Mouse (Mus musculus) neural tube, embryonic 12.5 days (tissue): ENCODE results near the gene Styxl1. TPM values are rescaled to one million over a fixed set of nuclear protein-coding genes. Genes with fewer than 3 reads are reported as not detected.

ENCODE experiments used
- ATAC-seq: fragments of 200-750 bp; cut with Nextera tagmentation; 2 replicates; pipeline ENCODE4 v1.8.0; 2017; ENCODE audit warnings: low read depth, mild to moderate bottlenecking, moderate TSS enrichment, moderate library complexity; ENCODE audit not compliant: low FRiP score
- H3K27ac ChIP-seq: fragments of 300-500 bp; sonication (generic); 2 replicates; pipeline ENCODE4 v1.5.1; 2016
- H3K27me3 ChIP-seq: fragments of 300-500 bp; sonication (generic); replicated peaks from 2 replicates; pipeline ENCODE4 v1.6.1; 2016; ENCODE audit warnings: mild to moderate bottlenecking
- H3K36me3 ChIP-seq: fragments of 300-500 bp; sonication (generic); 2 replicates; pipeline ENCODE4 v1.6.1; 2016; ENCODE audit warnings: mild to moderate bottlenecking
- H3K4me1 ChIP-seq: fragments of 300-500 bp; sonication (generic); 2 replicates; pipeline ENCODE4 v1.6.1; 2016
- H3K4me2 ChIP-seq: fragments of 300-500 bp; sonication (generic); replicated peaks from 2 replicates; pipeline ENCODE4 v1.6.1; 2016; ENCODE audit warnings: mild to moderate bottlenecking
- H3K4me3 ChIP-seq: fragments of 300-500 bp; sonication (generic); 2 replicates; pipeline ENCODE4 v1.5.1; 2016
- H3K9ac ChIP-seq: fragments of 300-500 bp; sonication (generic); 2 replicates; pipeline ENCODE4 v1.6.1; 2016; ENCODE audit warnings: mild to moderate bottlenecking
- H3K9me3 ChIP-seq: fragments of 300-500 bp; sonication (generic); 2 replicates; pipeline ENCODE4 v1.6.1; 2016; ENCODE audit warnings: mild to moderate bottlenecking
- whole genome bisulfite sequencing: fragments of 180-500 bp; shearing (Covaris S2); methylation state at CpG from one replicate; pipeline ENCODE4 v1.1.7; 2016; 5-methylcytosine and 5-hydroxymethylcytosine counted together
- microRNA-seq: library from miRNA; unstranded; fragments of <30 nt; microRNA quantifications from one replicate; pipeline ENCODE4, GENCODE M21; 2017
- polyA plus RNA-seq: library from polyadenylated mRNA; unstranded; fragments of >200 nt; fragmentation: Nextera tagmentation; extraction: Ambion mirVana; gene quantifications from 2 replicates; pipeline ENCODE4 v1.2.1, GENCODE M21; 2016

Gene Styxl1
- polyA plus RNA-seq, 1 experiment from 2014 or later, result 0.30 TPM

DNA sequence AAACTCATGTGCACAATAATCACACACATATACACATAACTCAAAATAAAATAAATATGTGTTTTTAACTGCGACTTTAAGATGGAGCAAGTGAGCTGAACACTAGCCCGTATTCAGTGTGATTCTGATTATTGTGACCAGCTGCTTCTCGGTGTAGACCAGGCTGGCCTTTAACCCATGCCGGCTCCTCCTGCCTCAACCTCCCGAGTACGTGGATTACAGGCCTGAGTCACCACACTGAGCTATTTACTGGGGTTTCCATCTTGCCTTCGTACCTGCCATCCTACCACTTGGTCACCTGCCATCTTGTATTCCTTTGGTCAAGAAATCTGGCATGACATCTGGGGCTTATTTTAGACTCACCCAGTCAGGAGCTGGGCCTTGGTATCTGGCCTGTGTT is 74.8 kb downstream of the Styxl1 start:
- ATAC-seq, result no peak
- Histone ChIP-seq H3K4me3 (no peak overlapping the region), H3K27ac (no peak overlapping the region), H3K9ac (no peak overlapping the region), H3K9me3 (no peaks in the 10 kb centered on the region), H3K27me3 (no peaks in the 10 kb centered on the region), H3K36me3 (peaks cover 30% of the 10 kb centered on the region), H3K4me2 (no peak overlapping the region), H3K4me1 (no peaks in the 10 kb centered on the region)
- WGBS, result 96% methylated on average over 7 of the region's 7 CpGs

GRCm38 (mm10) chr5:135702682-135703192 is 75.4 kb downstream of the Styxl1 start:
- Histone ChIP-seq H3K4me3 (no peak overlapping the region), H3K9ac (no peak overlapping the region), H3K27me3 (no peaks in the 10 kb centered on the region), H3K4me2 (no peak overlapping the region), H3K4me1 (no peaks in the 10 kb centered on the region), H3K9me3 (no peaks in the 10 kb centered on the region), H3K36me3 (peaks cover 28% of the 10 kb centered on the region), H3K27ac (no peak overlapping the region)
- 80% methylated on average over 15 of the region's 15 CpGs for WGBS
- no peak for ATAC-seq

- ATAC-seq, result no peak
- H3K4me3 ChIP-seq, result no peak overlapping the region
- H3K4me2 ChIP-seq, result no peak overlapping the region
- H3K9ac ChIP-seq, result no peak overlapping the region
- H3K4me1 ChIP-seq, result no peaks in the 10 kb centered on the region
- WGBS, result 90% methylated on average over 6 of the region's 6 CpGs
- H3K27ac ChIP-seq, result no peak overlapping the region
- no peaks in the 10 kb centered on the region for H3K27me3 ChIP-seq
- no peaks in the 10 kb centered on the region for H3K9me3 ChIP-seq
- H3K36me3 ChIP-seq, result peaks cover 22% of the 10 kb centered on the region
Observed at GRCm38 (mm10) chr5:135702190-135702589, 76.0 kb downstream of the Styxl1 start.

GRCm38 (mm10) chr5:135701601-135702000 is 76.6 kb downstream of the Styxl1 start:
- WGBS, result 97% methylated on average over 4 of the region's 4 CpGs
- ATAC-seq, result no peak
- Histone ChIP-seq H3K4me1 (no peaks in the 10 kb centered on the region), H3K27me3 (no peaks in the 10 kb centered on the region), H3K4me2 (no peak overlapping the region), H3K9me3 (no peaks in the 10 kb centered on the region), H3K4me3 (no peak overlapping the region), H3K9ac (no peak overlapping the region), H3K27ac (no peak overlapping the region), H3K36me3 (peaks cover 19% of the 10 kb centered on the region)

DNA sequence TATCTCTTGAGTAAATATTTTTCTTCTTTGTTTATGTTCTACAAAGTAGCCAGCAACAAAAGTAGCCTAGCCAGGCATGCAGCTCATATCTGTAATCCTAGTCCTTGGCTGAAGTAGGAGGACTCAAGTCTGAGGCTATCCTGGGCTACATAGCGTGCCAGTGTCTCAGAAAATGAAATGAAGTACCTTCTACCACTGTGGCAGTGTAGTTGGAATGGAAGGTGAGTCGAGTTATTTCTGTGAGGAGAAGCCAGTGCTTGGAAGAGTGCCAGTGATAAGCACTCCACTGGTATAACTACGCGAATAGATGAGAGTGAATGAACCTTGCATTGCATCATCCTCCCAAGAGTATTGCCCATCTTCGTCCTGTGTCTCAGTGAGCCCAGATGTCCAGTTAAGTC is 80.5 kb downstream of the Styxl1 start:
- no peaks in the 10 kb centered on the region for H3K4me1 ChIP-seq
- WGBS, result 89% methylated on average over 5 of the region's 5 CpGs
- no peaks in the 10 kb centered on the region for H3K9me3 ChIP-seq
- no peak overlapping the region for H3K4me2 ChIP-seq
- H3K4me3 ChIP-seq, result no peak overlapping the region
- H3K27me3 ChIP-seq, result no peaks in the 10 kb centered on the region
- peaks cover 15% of the 10 kb centered on the region for H3K36me3 ChIP-seq
- H3K9ac ChIP-seq, result no peak overlapping the region
- ATAC-seq, result no peak
- H3K27ac ChIP-seq, result no peak overlapping the region

Small RNAs within 50 kb of the gene (microRNA-seq; reads per million reads assigned to microRNA genes)
- not detected for gene Mir7034

Other genes with a start within 250 kb of the Styxl1 start
- 60.0 and 62.4 TPM in 2 replicates for gene Hip1, start 233.3 kb downstream of the Styxl1 start, polyA plus RNA-seq
- not detected in 2 replicates for gene Ccl26, start 214.8 kb downstream of the Styxl1 start, polyA plus RNA-seq
- gene Ccl24, start 205.3 kb downstream of the Styxl1 start, polyA plus RNA-seq, result 1.4 and 1.6 TPM in 2 replicates
- gene Rhbdd2, start 145.8 kb downstream of the Styxl1 start, polyA plus RNA-seq, result 64.7 and 71.4 TPM in 2 replicates
- 112 and 113 TPM in 2 replicates for gene Por, start 108.4 kb downstream of the Styxl1 start, polyA plus RNA-seq
- gene Tmem120a, start 33.9 kb downstream of the Styxl1 start, polyA plus RNA-seq, result 73.5 and 74.7 TPM in 2 replicates
- 606 and 613 TPM in 2 replicates for gene Mdh2, start 95 bp upstream of the Styxl1 start, polyA plus RNA-seq
- 71.4 and 77.2 TPM in 2 replicates for gene Srrm3, start 28.5 kb upstream of the Styxl1 start, polyA plus RNA-seq
- gene Hspb1, start 109.5 kb upstream of the Styxl1 start, polyA plus RNA-seq, result 22.3 and 26.5 TPM in 2 replicates
- 516 and 524 TPM in 2 replicates for gene Ywhag, start 156.2 kb upstream of the Styxl1 start, polyA plus RNA-seq
- 1.4 and 1.7 TPM in 2 replicates for gene Ssc4d, start 196.1 kb upstream of the Styxl1 start, polyA plus RNA-seq
- gene Zp3, start 201.7 kb upstream of the Styxl1 start, polyA plus RNA-seq, result 0.15 TPM in 1 of 2 replicates, not detected in the other
- 29.5 and 31.7 TPM in 2 replicates for gene Dtx2, start 216.4 kb upstream of the Styxl1 start, polyA plus RNA-seq